Mouse (Mus musculus): ENCODE data around the gene Zfp280d. TPM values are rescaled to one million over a fixed set of nuclear protein-coding genes. Genes with fewer than 3 reads are reported as not detected.

Gene Zfp280d
- polyA plus RNA-seq, 1 experiment from 2014 or later, result 19.1 TPM

- TF ChIP-seq CTCF (IDR thresholded peaks at IDR 0.05) (peak; percentile 96), EP300 (IDR thresholded peaks at IDR 0.05) (no peak)
- Histone ChIP-seq H3K36me3 (ENCODE audit: insufficient read depth, low read length) (no peaks in the 10 kb centered on the region), H3K27ac (ENCODE audit: low read length) (no peak overlapping the region), H3K27me3 (replicated peaks; ENCODE audit: insufficient read depth, low read length) (no peaks in the 10 kb centered on the region), H3K9ac (replicated peaks; ENCODE audit: low read depth) (0 out of 2 replicates have a peak overlapping the region, but pooled peaks have one; percentile 26), H3K4me2 (replicated peaks; ENCODE audit: low read depth, low read length) (peak overlapping the region; percentile 62), H3K9me3 (ENCODE audit: low read length) (no peaks in the 10 kb centered on the region), H3K4me1 (ENCODE audit: insufficient read depth, low read depth, low read length) (no peaks in the 10 kb centered on the region), H3K4me3 (ENCODE audit: low read depth, low read length) (peak overlapping the region; percentile 37)
- 10% methylated on average over 12 of the region's 12 CpGs for WGBS
- ATAC-seq (peak; percentile 76), DNase-seq (ENCODE audit: low spot score) (peak; percentile 86)
Measured at GRCm38 (mm10) chr9:72408131-72408586, 133.5 kb downstream of the Zfp280d start.

DNA sequence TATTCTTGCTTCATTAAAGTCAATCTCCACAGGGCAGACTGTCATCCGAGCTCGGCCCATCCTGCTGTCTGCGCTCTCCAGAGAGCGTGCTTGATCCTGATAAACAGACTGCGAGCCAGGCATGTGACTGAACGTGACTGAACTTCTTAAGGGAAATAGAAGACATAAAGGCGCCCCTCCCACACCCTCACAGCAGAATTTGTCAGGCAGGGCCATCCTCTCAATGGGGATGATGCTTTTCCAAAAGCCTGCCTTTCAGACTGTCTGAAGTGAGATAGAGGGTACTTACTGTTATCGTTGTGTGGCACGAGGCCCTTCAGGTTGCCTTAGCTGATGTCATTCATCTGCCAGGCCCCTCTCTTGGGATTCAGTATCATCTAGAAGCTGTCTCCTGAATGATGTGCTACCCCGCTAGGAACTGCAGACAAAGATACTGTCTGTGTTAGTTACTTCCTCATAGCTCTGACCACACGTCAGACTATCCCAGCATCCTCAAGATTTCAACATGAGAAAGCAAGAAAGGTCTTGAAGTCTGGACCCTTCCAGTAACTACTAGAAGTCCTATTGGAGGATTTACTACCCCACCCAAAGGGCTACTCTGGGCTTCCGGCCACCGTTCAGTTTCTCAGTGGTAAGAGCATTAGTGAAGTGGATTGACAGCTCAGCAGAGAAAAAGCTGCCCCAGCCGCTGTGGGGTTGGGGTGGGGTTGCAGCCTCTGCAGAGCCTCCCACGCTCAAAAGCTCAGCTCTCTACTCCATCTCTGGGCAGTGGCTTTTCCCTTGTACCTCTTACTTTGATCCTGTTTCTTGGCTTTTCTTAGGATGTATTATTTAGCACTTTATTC, 134.9 kb downstream of the Zfp280d start:
- Histone ChIP-seq H3K4me2 (replicated peaks; ENCODE audit: low read depth, low read length) (no peak overlapping the region), H3K9ac (replicated peaks; ENCODE audit: low read depth) (no peak overlapping the region), H3K4me3 (ENCODE audit: low read depth, low read length) (no peak overlapping the region), H3K4me1 (ENCODE audit: insufficient read depth, low read depth, low read length) (no peaks in the 10 kb centered on the region), H3K27me3 (replicated peaks; ENCODE audit: insufficient read depth, low read length) (no peaks in the 10 kb centered on the region), H3K27ac (ENCODE audit: low read length) (no peak overlapping the region), H3K9me3 (ENCODE audit: low read length) (no peaks in the 10 kb centered on the region), H3K36me3 (ENCODE audit: insufficient read depth, low read length) (no peaks in the 10 kb centered on the region)
- ATAC-seq, result peak; percentile 23; the same call in 1 of the 2 replicates
- TF ChIP-seq CTCF (IDR thresholded peaks at IDR 0.05) (no peak), EP300 (IDR thresholded peaks at IDR 0.05) (no peak)
- WGBS, result 30% methylated on average over 15 of the region's 15 CpGs
- peak; percentile 14 for DNase-seq (ENCODE audit: low spot score)

GRCm38 (mm10) chr9:72411746-72412145, 137.1 kb downstream of the Zfp280d start:
- ATAC-seq (no peak), DNase-seq (ENCODE audit: low spot score) (no peak)
- Histone ChIP-seq H3K9ac (replicated peaks; ENCODE audit: low read depth) (no peak overlapping the region), H3K4me1 (ENCODE audit: insufficient read depth, low read depth, low read length) (no peaks in the 10 kb centered on the region), H3K27ac (ENCODE audit: low read length) (no peak overlapping the region), H3K9me3 (ENCODE audit: low read length) (no peaks in the 10 kb centered on the region), H3K4me3 (ENCODE audit: low read depth, low read length) (no peak overlapping the region), H3K36me3 (ENCODE audit: insufficient read depth, low read length) (no peaks in the 10 kb centered on the region), H3K4me2 (replicated peaks; ENCODE audit: low read depth, low read length) (no peak overlapping the region), H3K27me3 (replicated peaks; ENCODE audit: insufficient read depth, low read length) (no peaks in the 10 kb centered on the region)
- TF ChIP-seq CTCF (IDR thresholded peaks at IDR 0.05) (peak; percentile 40), EP300 (IDR thresholded peaks at IDR 0.05) (no peak)
- WGBS, result 82% methylated on average over 2 of the region's 2 CpGs

Other genes with a start within 250 kb of the Zfp280d start
- 32.1 and 34.1 TPM in 2 replicates for gene Tcf12, start 163.0 kb upstream of the Zfp280d start, polyA plus RNA-seq (2015; fragmentation: Nextera tagmentation; extraction: Ambion mirVana)
- 5.9 and 9.2 TPM in 2 replicates for gene Mns1, start 163.2 kb downstream of the Zfp280d start, polyA plus RNA-seq (2015; fragmentation: Nextera tagmentation; extraction: Ambion mirVana)
- 7.6 and 9.1 TPM in 2 replicates for gene Tex9, start 217.4 kb downstream of the Zfp280d start, polyA plus RNA-seq (2015; fragmentation: Nextera tagmentation; extraction: Ambion mirVana)

All from lung, postnatal 0 days (tissue).